Mouse (Mus musculus): ENCODE results near the gene 1700086D15Rik. TPM values are rescaled to one million over a fixed set of nuclear protein-coding genes. Genes with fewer than 3 reads are reported as not detected.

1700086D15Rik gene
- polyA plus RNA-seq, 1 experiment from 2014 or later: not detected

DNA sequence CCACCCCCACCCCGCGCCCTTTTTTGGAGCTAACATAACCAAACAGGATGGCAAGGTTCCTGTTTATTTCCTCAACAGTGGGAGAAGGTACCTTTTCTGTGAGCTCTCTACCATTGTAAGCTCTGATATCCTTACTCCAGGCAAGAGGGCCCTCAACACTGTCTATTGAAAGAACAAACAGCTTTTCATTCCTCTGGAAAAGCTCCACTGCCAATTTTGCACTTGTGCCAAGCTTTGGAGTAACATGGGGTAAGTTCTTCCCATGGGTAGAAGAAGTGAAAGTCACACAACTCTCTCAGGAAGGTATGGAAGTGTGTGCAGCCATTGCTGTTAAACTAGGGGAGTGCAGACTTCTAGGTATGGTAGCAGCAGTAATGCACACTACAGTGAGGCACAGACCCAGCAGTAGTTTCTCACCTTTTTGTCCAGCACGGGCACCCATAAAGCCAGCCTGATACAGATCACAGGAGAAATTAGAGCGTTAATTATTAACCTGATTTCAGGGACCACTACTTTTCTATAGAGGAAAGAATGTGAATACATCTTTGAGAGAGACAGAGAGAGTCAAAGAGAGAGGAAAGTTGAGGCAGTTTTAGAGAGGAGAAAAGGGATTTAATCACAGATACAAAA lies 10.5 kb upstream of the 1700086D15Rik start:
- Histone ChIP-seq H3K9me3 (ENCODE audit: control insufficient read depth, low read length) (no peaks in the 10 kb centered on the region), H3K36me3 (ENCODE audit: control insufficient read depth, insufficient read depth, low read length) (no peaks in the 10 kb centered on the region), H3K4me3 (ENCODE audit: low read length) (no peak overlapping the region), H3K27me3 (replicated peaks; ENCODE audit: control insufficient read depth, insufficient read depth, low read length) (no peaks in the 10 kb centered on the region), H3K4me1 (ENCODE audit: control insufficient read depth, insufficient read depth, low read length) (no peaks in the 10 kb centered on the region), H3K4me2 (ENCODE audit: low read depth, low read length) (no peak overlapping the region), H3K9ac (ENCODE audit: low read depth, low read length) (no peak overlapping the region), H3K27ac (ENCODE audit: low read length) (no peak overlapping the region)
- WGBS: 80% methylated on average over 4 of the region's 4 CpGs
- no peak for ATAC-seq

- H3K9me3 ChIP-seq (ENCODE audit: control insufficient read depth, low read length): no peaks in the 10 kb centered on the region
- peak within 1 kb of the TSS; percentile 88 for H3K9ac ChIP-seq (ENCODE audit: low read depth, low read length)
- under 1% methylated on average over 27 of the region's 27 CpGs for WGBS
- H3K4me1 ChIP-seq (ENCODE audit: control insufficient read depth, insufficient read depth, low read length): peaks cover 4% of the 10 kb centered on the region; the same call in 1 of the 2 replicates
- no peaks in the 10 kb centered on the region for H3K36me3 ChIP-seq (ENCODE audit: control insufficient read depth, insufficient read depth, low read length)
- peak; percentile 95 for ATAC-seq
- H3K4me2 ChIP-seq (ENCODE audit: low read depth, low read length): peak within 1 kb of the TSS; percentile 92
- H3K27me3 ChIP-seq (replicated peaks; ENCODE audit: control insufficient read depth, insufficient read depth, low read length): no peaks in the 10 kb centered on the region; the same call in 1 of the 2 replicates
- H3K27ac ChIP-seq (ENCODE audit: low read length): no peak within 1 kb of the TSS
- H3K4me3 ChIP-seq (ENCODE audit: low read length): peak within 1 kb of the TSS; percentile 88
Observed at GRCm38 (mm10) chr11:65162767-65163120, 3.1 kb upstream of the 1700086D15Rik start, which contains the start of gene Arhgap44. Gene Arhgap44 (minus strand): TSS chr11:65162961.

DNA sequence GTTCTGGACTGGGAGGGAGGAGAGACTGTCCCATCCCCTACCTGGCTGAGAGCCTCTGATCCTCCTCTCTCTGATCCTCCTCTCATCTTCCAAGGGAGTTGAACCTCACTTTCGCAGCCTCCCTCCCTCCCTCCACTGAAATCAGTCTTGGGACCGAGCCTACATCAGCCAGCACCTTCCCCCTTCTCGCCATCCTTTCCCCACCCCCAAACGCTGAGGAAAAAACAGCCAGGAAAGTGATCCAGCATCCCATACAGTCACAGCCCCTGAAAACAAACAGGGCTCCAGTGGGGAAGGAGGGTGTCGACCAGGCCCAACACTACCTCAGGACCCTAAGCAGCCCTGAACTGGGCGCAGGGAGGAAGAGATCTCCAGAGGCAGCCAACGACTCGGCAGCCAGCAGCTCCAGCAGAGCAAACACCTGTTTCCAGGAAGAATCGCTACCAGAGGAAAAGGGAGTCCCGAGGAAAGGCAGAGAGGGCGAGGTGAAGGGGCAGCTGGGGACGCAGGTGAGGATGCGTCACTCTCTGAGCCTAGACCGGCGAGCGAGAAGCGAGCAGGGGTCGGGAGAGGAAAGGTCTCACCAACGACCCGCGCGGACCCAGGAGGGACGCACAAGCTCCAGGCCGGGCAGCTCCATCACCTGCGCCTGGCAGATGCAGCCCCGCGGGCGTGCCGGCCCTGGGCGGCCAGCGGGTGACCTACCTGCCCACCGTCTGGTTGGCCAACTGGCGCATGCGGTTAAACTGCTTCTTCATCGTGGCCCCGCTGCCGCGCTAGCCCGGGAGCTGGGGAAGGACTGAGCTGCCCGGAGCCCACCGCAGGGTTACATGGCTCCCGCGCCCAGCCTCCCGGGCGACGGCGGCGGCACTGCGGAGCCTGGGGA lies 2.4 kb upstream of the 1700086D15Rik start:
- peak; percentile 84 for ATAC-seq
- H3K4me3 ChIP-seq (ENCODE audit: low read length): peak overlapping the region; percentile 88
- H3K9ac ChIP-seq (ENCODE audit: low read depth, low read length): peak overlapping the region; percentile 88
- H3K4me2 ChIP-seq (ENCODE audit: low read depth, low read length): peak overlapping the region; percentile 92
- no peak overlapping the region for H3K27ac ChIP-seq (ENCODE audit: low read length)
- no peaks in the 10 kb centered on the region for H3K36me3 ChIP-seq (ENCODE audit: control insufficient read depth, insufficient read depth, low read length)
- WGBS: 2% methylated on average over 49 of the region's 49 CpGs
- no peaks in the 10 kb centered on the region; the same call in 1 of the 2 replicates for H3K27me3 ChIP-seq (replicated peaks; ENCODE audit: control insufficient read depth, insufficient read depth, low read length)
- H3K9me3 ChIP-seq (ENCODE audit: control insufficient read depth, low read length): no peaks in the 10 kb centered on the region
- peaks cover 4% of the 10 kb centered on the region; the same call in 1 of the 2 replicates for H3K4me1 ChIP-seq (ENCODE audit: control insufficient read depth, insufficient read depth, low read length)

DNA sequence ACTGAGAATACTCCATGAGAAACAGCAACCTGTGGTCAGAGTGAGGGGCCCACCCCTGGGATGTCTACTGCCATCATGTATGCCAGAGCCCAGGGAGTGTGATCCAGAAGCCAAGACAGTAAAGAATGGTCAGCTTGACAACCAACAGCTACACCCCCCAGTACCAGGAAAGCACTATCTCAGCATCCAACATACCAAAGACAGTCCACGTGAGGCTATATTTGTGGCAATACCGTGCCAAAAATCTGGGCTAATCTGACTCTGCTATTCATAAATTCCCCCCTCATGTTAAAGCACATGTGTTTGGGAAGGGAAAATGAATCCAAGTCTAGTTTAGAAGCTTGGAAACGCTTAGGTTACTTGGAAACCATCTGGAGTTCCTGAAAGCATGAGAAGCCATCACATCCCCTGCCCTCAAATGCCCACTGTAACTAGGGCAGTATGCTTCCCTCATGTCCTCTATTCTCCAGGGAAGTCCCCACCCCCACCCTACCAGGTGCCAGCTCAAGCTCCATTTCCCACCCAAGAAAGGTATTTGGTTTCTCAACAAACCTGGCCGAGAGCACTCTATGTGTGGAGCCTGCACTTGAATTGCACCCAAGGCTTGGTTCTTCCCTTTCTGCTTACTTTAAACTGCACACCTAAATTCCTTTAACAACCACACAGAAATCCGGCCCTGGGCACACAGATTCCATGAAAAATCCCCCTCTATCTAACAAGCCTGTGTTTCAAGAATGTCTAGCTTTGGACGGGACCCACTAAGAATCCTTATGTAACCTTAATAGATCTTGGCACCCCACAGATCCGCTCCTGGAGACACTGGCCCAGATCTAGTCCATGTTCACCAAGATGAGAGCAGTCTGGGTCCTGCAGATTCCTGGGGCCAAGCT lies 1.5 kb upstream of the 1700086D15Rik start:
- H3K9ac ChIP-seq (ENCODE audit: low read depth, low read length): no peak overlapping the region
- no peaks in the 10 kb centered on the region for H3K36me3 ChIP-seq (ENCODE audit: control insufficient read depth, insufficient read depth, low read length)
- peaks cover 4% of the 10 kb centered on the region; the same call in 1 of the 2 replicates for H3K4me1 ChIP-seq (ENCODE audit: control insufficient read depth, insufficient read depth, low read length)
- H3K27ac ChIP-seq (ENCODE audit: low read length): no peak overlapping the region
- 0 out of 2 replicates have a peak overlapping the region, but pooled peaks have one; percentile 92 for H3K4me2 ChIP-seq (ENCODE audit: low read depth, low read length)
- no peaks in the 10 kb centered on the region; the same call in 1 of the 2 replicates for H3K27me3 ChIP-seq (replicated peaks; ENCODE audit: control insufficient read depth, insufficient read depth, low read length)
- no peak overlapping the region for H3K4me3 ChIP-seq (ENCODE audit: low read length)
- H3K9me3 ChIP-seq (ENCODE audit: control insufficient read depth, low read length): no peaks in the 10 kb centered on the region
- 60% methylated on average over 7 of the region's 7 CpGs for WGBS
- ATAC-seq: no peak

- WGBS: 94% methylated on average over 5 of the region's 5 CpGs
- Histone ChIP-seq H3K4me2 (ENCODE audit: low read depth, low read length) (no peak overlapping the region), H3K27ac (ENCODE audit: low read length) (no peak overlapping the region), H3K4me3 (ENCODE audit: low read length) (no peak overlapping the region), H3K9ac (ENCODE audit: low read depth, low read length) (no peak overlapping the region), H3K27me3 (replicated peaks; ENCODE audit: control insufficient read depth, insufficient read depth, low read length) (no peaks in the 10 kb centered on the region; the same call in 1 of the 2 replicates), H3K4me1 (ENCODE audit: control insufficient read depth, insufficient read depth, low read length) (peaks cover 4% of the 10 kb centered on the region; the same call in 1 of the 2 replicates), H3K9me3 (ENCODE audit: control insufficient read depth, low read length) (no peaks in the 10 kb centered on the region), H3K36me3 (ENCODE audit: control insufficient read depth, insufficient read depth, low read length) (no peaks in the 10 kb centered on the region)
- no peak for ATAC-seq
Observed at GRCm38 (mm10) chr11:65158658-65158990, 1.1 kb downstream of the 1700086D15Rik start.

GRCm38 (mm10) chr11:65157966-65158657 lies 1.6 kb downstream of the 1700086D15Rik start:
- Histone ChIP-seq H3K27me3 (replicated peaks; ENCODE audit: control insufficient read depth, insufficient read depth, low read length) (no peaks in the 10 kb centered on the region; the same call in 1 of the 2 replicates), H3K9ac (ENCODE audit: low read depth, low read length) (no peak overlapping the region), H3K4me3 (ENCODE audit: low read length) (no peak overlapping the region), H3K4me2 (ENCODE audit: low read depth, low read length) (no peak overlapping the region), H3K36me3 (ENCODE audit: control insufficient read depth, insufficient read depth, low read length) (no peaks in the 10 kb centered on the region), H3K27ac (ENCODE audit: low read length) (no peak overlapping the region), H3K9me3 (ENCODE audit: control insufficient read depth, low read length) (no peaks in the 10 kb centered on the region), H3K4me1 (ENCODE audit: control insufficient read depth, insufficient read depth, low read length) (peaks cover 4% of the 10 kb centered on the region; the same call in 1 of the 2 replicates)
- ATAC-seq: no peak
- WGBS: 90% methylated on average over 20 of the region's 20 CpGs

DNA sequence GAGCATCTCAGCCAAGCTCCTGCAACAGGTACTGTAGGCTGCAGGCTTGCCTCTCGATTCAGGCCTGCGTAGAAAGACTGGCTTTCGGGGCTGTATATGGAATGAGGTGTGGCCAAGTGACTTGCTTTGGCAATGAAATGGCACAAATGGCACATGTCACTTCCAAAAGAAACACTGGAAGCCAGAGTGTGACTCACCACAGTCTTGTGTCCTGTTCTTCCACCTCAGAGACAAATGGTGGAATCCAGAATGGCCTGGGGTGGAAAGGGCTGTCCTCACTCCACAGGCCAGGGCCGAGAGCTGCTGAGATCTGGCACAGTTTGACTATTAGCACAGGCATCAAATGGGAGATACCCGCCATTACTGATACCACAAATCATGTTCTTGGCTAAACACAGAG lies 6.7 kb downstream of the 1700086D15Rik start:
- H3K4me1 ChIP-seq (ENCODE audit: control insufficient read depth, insufficient read depth, low read length): no peaks in the 10 kb centered on the region
- no peak overlapping the region for H3K9ac ChIP-seq (ENCODE audit: low read depth, low read length)
- 89% methylated on average over 5 of the region's 5 CpGs for WGBS
- no peak for ATAC-seq
- H3K4me2 ChIP-seq (ENCODE audit: low read depth, low read length): no peak overlapping the region
- H3K4me3 ChIP-seq (ENCODE audit: low read length): no peak overlapping the region
- no peaks in the 10 kb centered on the region for H3K27me3 ChIP-seq (replicated peaks; ENCODE audit: control insufficient read depth, insufficient read depth, low read length)
- no peak overlapping the region for H3K27ac ChIP-seq (ENCODE audit: low read length)
- H3K9me3 ChIP-seq (ENCODE audit: control insufficient read depth, low read length): no peaks in the 10 kb centered on the region
- H3K36me3 ChIP-seq (ENCODE audit: control insufficient read depth, insufficient read depth, low read length): no peaks in the 10 kb centered on the region

DNA sequence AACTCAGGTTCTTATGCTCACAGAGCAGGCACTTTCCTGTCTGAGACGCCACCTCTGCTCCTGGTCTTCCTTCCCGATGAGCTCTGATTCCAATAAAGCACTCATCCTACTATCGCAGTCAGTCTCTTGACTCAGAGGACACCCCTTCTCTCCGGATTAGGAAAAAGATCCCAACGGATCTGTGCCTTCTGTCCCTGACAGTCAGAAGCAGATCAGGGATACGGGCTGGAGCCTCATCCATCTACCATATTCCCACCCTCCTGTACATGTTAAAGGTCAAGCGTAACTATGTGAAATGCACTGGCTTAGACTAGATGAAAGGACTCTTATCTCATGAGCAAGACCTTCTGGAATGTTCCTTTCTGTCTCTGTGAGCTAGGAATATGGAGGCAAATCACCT lies 11.2 kb downstream of the 1700086D15Rik start:
- no peaks in the 10 kb centered on the region for H3K9me3 ChIP-seq (ENCODE audit: control insufficient read depth, low read length)
- no peak overlapping the region for H3K4me3 ChIP-seq (ENCODE audit: low read length)
- 76% methylated on average over 7 of the region's 7 CpGs for WGBS
- H3K9ac ChIP-seq (ENCODE audit: low read depth, low read length): no peak overlapping the region
- H3K4me1 ChIP-seq (ENCODE audit: control insufficient read depth, insufficient read depth, low read length): no peaks in the 10 kb centered on the region
- no peaks in the 10 kb centered on the region for H3K27me3 ChIP-seq (replicated peaks; ENCODE audit: control insufficient read depth, insufficient read depth, low read length)
- no peaks in the 10 kb centered on the region for H3K36me3 ChIP-seq (ENCODE audit: control insufficient read depth, insufficient read depth, low read length)
- no peak overlapping the region for H3K4me2 ChIP-seq (ENCODE audit: low read depth, low read length)
- H3K27ac ChIP-seq (ENCODE audit: low read length): no peak overlapping the region
- ATAC-seq: no peak
